Mouse (Mus musculus) ES-E14 (cell line): ENCODE data around the gene Fezf2. TPM values are rescaled to one million over a fixed set of nuclear protein-coding genes. Genes with fewer than 3 reads are reported as not detected.

ENCODE experiments used
- DNase-seq: peaks from one replicate; pipeline ENCODE4 v3.0.0-alpha.2; 2013; ENCODE audit warnings: low read depth, low spot score
- H3K27ac ChIP-seq: 2 replicates; pipeline ENCODE4 v1.5.1; 2012; ENCODE audit warnings: low read depth, mild to moderate bottlenecking, low read length, moderate library complexity, mixed read lengths; ENCODE audit not compliant: poor library complexity, insufficient read depth, severe bottlenecking
- H3K36me3 ChIP-seq: 2 replicates; pipeline ENCODE4 v1.6.1; 2012; ENCODE audit warnings: mild to moderate bottlenecking, low read length, moderate library complexity, mixed read lengths; ENCODE audit not compliant: control insufficient read depth, poor library complexity, insufficient read depth, severe bottlenecking
- H3K4me1 ChIP-seq, 2 experiments: fragments of 150-350 bp in 1 of 2; sonication (generic) in 1 of 2; 2 replicates each; pipeline ENCODE4 v1.6.1; 2012; ENCODE audit warnings: low read length in 2 of 2, mild to moderate bottlenecking in 1 of 2, mixed read lengths in 1 of 2; ENCODE audit not compliant: control insufficient read depth in 2 of 2, insufficient read depth in 2 of 2, poor library complexity in 1 of 2
- H3K4me3 ChIP-seq, 2 experiments: fragments of 150-350 bp in 1 of 2; sonication (generic) in 1 of 2; 2 replicates each; pipeline ENCODE4 v1.5.1; 2012; ENCODE audit warnings: low read length in 2 of 2, low read depth in 1 of 2, mild to moderate bottlenecking in 1 of 2, mixed read lengths in 1 of 2; ENCODE audit not compliant: insufficient read depth in 1 of 2, poor library complexity in 1 of 2, severe bottlenecking in 1 of 2
- H3K9ac ChIP-seq: 2 replicates; pipeline ENCODE4 v1.6.1; 2012; ENCODE audit warnings: low read depth, mild to moderate bottlenecking, low read length, mixed read lengths; ENCODE audit not compliant: poor library complexity, insufficient read depth, severe bottlenecking
- H3K9me3 ChIP-seq: fragments of 150-350 bp; sonication (generic); 2 replicates; pipeline ENCODE4 v1.6.1; 2012; ENCODE audit warnings: low read depth, mild to moderate bottlenecking, low read length; ENCODE audit not compliant: control insufficient read depth, insufficient read depth
- CHD2 ChIP-seq: IDR thresholded peaks from 2 replicates; pipeline ENCODE4 v1.6.1; 2014; ENCODE audit warnings: mild to moderate bottlenecking, low read depth, low read length, inconsistent platforms
- HCFC1 ChIP-seq: IDR thresholded peaks from 2 replicates; pipeline ENCODE4 v1.6.1; 2012; ENCODE audit warnings: low read length, inconsistent platforms, borderline replicate concordance; ENCODE audit not compliant: insufficient read depth
- MAFK ChIP-seq: IDR thresholded peaks from 2 replicates; pipeline ENCODE4 v1.6.1; 2014; ENCODE audit warnings: mild to moderate bottlenecking, low read depth, low read length, inconsistent platforms; ENCODE audit not compliant: insufficient read depth
- ZC3H11A ChIP-seq: IDR thresholded peaks from 2 replicates; pipeline ENCODE4 v1.6.1; 2012; ENCODE audit warnings: low read depth, mild to moderate bottlenecking, inconsistent platforms, low read length, borderline replicate concordance
- ZNF384 ChIP-seq: IDR thresholded peaks from 2 replicates; pipeline ENCODE4 v1.6.1; 2012; ENCODE audit warnings: low read depth, low read length, inconsistent platforms
- in situ Hi-C, 2 experiments: fragments of 600-800 bp; cut with MboI; formaldehyde crosslinking; loops; one replicate each; pipeline ENCODE4 v1.15.1; 2025; ENCODE audit warnings: low sequenced_read_pairs in 2 of 2, inconsistent platforms in 1 of 2; ENCODE audit not compliant: unreplicated experiment in 2 of 2
- total RNA-seq: library from RNA; depleted of rRNA; stranded (reverse); fragments of 300-350 nt; gene quantifications from 2 replicates; pipeline ENCODE4 v1.2.3, GENCODE M21; 2012

The Fezf2 gene
- total RNA-seq, 1 experiment: not detected

DNA sequence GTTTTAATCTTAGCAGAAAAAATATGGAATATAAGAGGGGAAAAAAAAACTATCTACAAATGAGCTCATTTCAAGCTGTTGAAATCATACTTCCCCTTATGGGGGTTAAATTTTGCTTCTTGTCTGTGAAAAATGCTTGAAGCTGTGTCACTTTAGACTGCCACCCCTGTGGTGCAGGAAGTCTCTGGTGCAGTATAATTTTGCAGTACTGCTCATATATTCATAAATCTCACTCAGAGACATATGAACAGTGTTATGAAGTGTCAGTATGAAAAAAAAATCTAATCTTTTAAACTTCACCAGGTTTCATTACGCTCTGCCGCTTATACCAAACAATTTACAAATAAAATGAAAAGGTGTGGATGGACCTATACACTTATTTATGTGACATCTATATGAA, 29.3 kb upstream of the Fezf2 start:
- Histone ChIP-seq H3K9ac (no peak overlapping the region), H3K4me3 (no peak overlapping the region), H3K36me3 (no peaks in the 10 kb centered on the region), H3K9me3 (no peaks in the 10 kb centered on the region), H3K4me1 (no peaks in the 10 kb centered on the region), H3K27ac (no peak overlapping the region)
- no peak for DNase-seq
- in situ Hi-C loops: no loop called here
- TF ChIP-seq ZC3H11A (no peak), HCFC1 (no peak), MAFK (no peak), CHD2 (no peak), ZNF384 (no peak)

DNA sequence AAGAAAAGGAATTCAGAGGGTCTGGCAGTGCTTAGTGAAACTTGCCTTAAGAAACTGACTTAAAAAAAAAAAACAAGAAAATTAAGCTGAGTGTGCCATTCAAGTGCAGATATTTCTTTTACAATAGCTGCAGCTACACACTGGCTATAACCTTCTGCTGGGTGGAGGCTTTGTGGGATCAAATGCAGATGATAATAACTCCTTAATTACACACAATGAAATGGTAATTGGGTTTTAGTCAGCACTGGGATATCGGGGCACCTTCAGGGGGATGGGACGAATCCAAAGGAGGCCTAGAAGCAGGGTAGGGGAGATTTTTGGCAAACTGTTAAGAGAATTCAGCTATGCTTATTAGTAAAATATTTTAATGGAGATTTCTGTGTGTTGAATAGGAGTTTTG, 27.5 kb upstream of the Fezf2 start:
- no peak overlapping the region for H3K27ac ChIP-seq
- in situ Hi-C loops: no loop called here
- DNase-seq: no peak
- no peak for TF ChIP-seq MAFK
- no peak for TF ChIP-seq ZC3H11A
- no peak for TF ChIP-seq ZNF384
- TF ChIP-seq CHD2: no peak
- no peaks in the 10 kb centered on the region for H3K4me1 ChIP-seq
- H3K9ac ChIP-seq: no peak overlapping the region
- no peak overlapping the region for H3K4me3 ChIP-seq
- no peaks in the 10 kb centered on the region for H3K36me3 ChIP-seq
- no peaks in the 10 kb centered on the region for H3K9me3 ChIP-seq

DNA sequence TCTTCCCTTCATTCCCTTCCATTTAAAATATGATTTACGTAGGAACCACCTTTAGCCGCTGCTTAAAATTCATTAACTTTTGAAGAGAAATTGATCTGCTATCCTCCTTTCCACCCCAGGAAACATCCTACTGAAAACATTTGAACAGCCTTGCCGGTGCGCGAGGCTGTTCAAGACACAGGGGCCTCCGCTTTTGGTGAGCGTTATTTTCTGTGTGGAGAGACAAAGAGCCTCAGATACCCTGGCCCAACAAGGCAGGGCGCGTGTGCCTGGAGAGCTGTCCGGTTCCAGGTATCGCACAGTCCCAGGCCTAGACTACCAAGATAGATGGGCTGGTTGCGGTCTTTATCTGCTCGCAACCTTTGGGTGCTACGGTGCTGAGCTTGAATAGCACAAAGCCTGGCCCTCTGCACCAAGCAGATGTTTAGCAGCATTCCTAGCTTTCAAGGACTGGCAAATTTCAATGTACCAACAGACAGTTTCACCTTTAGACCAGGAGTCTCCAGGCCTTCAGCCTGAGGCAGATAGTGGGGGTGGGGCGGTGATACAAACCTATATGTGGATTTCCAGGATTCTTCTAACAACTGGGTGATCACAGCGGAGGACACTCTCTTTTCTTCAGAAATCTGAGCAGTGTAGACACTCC, 2.4 kb upstream of the Fezf2 start:
- Histone ChIP-seq H3K27ac (no peak overlapping the region), H3K9me3 (no peaks in the 10 kb centered on the region), H3K4me1 (no peaks in the 10 kb centered on the region), H3K4me3 (no peak overlapping the region), H3K36me3 (no peaks in the 10 kb centered on the region), H3K9ac (no peak overlapping the region)
- no peak for DNase-seq
- TF ChIP-seq HCFC1 (no peak), MAFK (no peak), ZNF384 (no peak), ZC3H11A (no peak), CHD2 (no peak)
- in situ Hi-C loops: no loop called here

DNA sequence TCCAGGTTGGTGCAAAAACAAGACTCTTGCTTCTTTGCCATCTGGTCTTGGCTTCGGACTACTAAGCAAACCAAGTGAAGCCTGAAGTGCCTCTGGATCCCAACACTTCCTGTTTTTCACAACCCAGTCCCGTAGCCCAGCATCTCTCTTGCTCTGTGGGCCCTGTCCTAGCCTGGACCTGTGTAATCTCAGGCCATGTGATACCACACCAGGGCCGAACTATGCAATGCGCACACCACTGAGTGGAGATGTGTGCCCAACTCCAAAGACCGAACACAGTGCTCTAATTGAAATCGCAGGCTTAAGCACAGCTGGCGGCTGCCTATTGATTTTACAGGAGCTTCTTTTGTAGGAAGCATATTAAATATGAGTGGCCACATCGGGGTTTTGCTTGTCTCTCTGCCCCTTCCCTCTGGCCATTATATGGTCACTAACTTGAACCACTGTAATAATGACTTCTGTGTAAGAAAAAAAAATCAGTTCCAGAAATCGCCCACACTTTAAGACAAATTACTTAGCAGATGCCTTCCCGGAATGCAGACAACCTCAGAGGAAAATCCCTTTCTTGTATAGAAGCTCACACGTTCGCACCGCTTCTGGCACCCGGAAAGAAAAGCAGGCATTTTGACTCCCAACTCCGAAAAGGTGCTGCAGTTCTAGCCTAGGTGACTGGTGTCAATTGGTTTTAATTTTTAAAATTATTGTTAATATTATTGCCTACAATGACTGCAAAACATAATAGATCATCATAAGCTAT, 1.5 kb upstream of the Fezf2 start:
- no peak for DNase-seq
- in situ Hi-C loops: no loop called here
- H3K36me3 ChIP-seq: no peaks in the 10 kb centered on the region
- H3K27ac ChIP-seq: no peak overlapping the region
- H3K4me1 ChIP-seq: no peaks in the 10 kb centered on the region
- H3K4me3 ChIP-seq: no peak overlapping the region
- TF ChIP-seq MAFK (no peak), ZNF384 (no peak), HCFC1 (no peak), CHD2 (no peak), ZC3H11A (no peak)
- H3K9ac ChIP-seq: no peak overlapping the region
- no peaks in the 10 kb centered on the region for H3K9me3 ChIP-seq
